Mouse (Mus musculus): ENCODE results near the gene Alox5. TPM values are rescaled to one million over a fixed set of nuclear protein-coding genes. Genes with fewer than 3 reads are reported as not detected.

Alox5 gene
- polyA plus RNA-seq, 1 experiment = 17.9 TPM

DNA sequence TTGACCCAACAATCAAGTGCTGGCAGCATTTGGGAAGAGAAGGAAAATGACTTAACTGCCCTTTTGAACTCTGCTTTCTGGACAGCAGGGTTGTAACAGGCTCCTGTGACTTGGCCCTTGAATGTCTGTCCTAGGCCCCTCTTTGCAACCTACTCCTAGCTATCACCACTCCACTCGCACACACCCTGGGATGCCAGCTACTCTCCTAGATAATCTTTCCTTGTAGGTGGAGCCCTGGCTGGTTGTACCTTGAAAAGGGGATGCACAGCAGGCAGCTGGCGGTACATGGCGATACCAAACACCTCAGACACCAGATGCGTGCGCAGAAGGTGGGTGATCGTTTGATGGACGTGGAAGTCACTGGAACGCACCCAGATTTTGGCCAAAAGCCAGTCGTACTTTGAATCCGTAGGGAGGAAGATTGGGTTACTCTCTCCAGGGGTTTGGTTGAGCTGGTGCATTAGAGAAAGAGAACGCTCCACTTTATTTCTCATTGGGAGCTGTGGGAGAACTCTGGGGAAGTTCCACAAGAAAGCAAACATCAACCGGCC is 45.8 kb downstream of the Alox5 start:
- 91% methylated on average over 12 of the region's 12 CpGs for WGBS
- TF ChIP-seq POLR2A (IDR thresholded peaks at IDR 0.05; ENCODE audit: borderline replicate concordance, control insufficient read depth, low read depth, low read length) = no peak
- TF ChIP-seq CTCF (IDR thresholded peaks at IDR 0.05; ENCODE audit: control insufficient read depth, insufficient read depth, low read length) = no peak
- Histone ChIP-seq H3K4me1 (ENCODE audit: control insufficient read depth, insufficient read depth, low read length) (peaks cover 6% of the 10 kb centered on the region; the same call in 1 of the 2 replicates), H3K27ac (ENCODE audit: control insufficient read depth, insufficient read depth, low read depth, low read length, poor library complexity) (no peak overlapping the region), H3K4me3 (replicated peaks; ENCODE audit: control insufficient read depth, low read depth, low read length) (no peak overlapping the region)

DNA sequence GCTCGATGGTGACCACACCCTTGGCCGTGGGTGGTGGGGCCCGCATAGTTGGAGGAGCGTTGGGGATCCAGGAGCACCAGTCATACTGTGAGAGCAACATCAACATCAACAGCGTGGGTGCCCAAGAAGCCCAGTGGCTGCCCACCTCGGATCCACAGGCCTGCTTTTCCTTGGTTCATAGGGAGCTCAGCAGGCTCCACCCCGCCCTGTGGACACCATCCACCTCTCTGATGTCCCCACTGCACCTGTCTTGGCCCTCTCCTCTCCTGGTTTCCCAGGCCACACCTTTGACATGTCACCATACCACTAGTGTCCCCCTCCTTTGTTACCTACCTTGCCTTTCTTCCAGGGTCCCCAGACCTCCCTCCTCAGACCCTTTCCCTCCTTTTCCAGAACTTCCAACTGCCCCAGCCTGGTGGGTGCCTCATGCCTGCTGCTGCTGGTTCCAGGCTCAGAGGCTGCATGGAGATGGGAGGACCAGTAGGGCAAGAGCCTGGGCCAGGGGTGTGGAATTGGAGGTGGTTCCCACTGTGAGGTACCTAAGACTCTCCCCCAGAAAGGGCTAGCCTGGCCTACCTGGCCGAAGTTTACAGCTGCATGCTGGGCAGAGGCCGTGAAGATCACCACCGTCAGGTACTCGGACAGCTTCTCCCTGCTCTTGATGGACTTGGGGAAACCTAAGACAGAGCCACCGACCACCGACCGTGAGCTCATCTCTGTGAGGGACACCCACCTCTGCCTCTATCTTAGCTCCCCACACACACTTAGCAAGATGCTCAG is 48.2 kb downstream of the Alox5 start:
- no peak for TF ChIP-seq POLR2A (IDR thresholded peaks at IDR 0.05; ENCODE audit: borderline replicate concordance, control insufficient read depth, low read depth, low read length)
- no peak for TF ChIP-seq CTCF (IDR thresholded peaks at IDR 0.05; ENCODE audit: control insufficient read depth, insufficient read depth, low read length)
- H3K4me1 ChIP-seq (ENCODE audit: control insufficient read depth, insufficient read depth, low read length) = peaks cover 3% of the 10 kb centered on the region; the same call in 1 of the 2 replicates
- H3K4me3 ChIP-seq (replicated peaks; ENCODE audit: control insufficient read depth, low read depth, low read length) = no peak overlapping the region
- H3K27ac ChIP-seq (ENCODE audit: control insufficient read depth, insufficient read depth, low read depth, low read length, poor library complexity) = no peak overlapping the region
- WGBS = 88% methylated on average over 14 of the region's 14 CpGs

DNA sequence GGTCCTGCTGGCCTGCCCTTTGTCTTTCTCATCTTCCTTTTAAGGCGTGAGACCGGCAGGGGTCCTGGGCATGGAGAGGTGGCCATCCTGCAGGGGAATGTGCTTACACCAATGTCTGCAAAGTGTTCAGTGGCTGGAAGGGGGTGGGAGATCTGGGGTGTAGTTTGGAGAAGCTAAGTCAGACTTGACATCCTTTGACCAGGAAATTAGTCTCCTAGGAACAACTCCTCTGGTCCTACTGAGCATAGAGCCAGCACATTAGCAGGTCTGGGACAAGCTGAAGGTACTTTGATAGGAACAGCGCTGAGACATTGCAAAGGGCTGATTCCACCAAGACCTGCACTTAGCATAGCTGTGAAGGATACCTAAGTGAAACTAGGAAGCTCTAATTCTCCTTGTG is 49.3 kb downstream of the Alox5 start:
- Histone ChIP-seq H3K4me3 (replicated peaks; ENCODE audit: control insufficient read depth, low read depth, low read length) (no peak overlapping the region), H3K27ac (ENCODE audit: control insufficient read depth, insufficient read depth, low read depth, low read length, poor library complexity) (no peak overlapping the region), H3K4me1 (ENCODE audit: control insufficient read depth, insufficient read depth, low read length) (no peaks in the 10 kb centered on the region; the same call in 1 of the 2 replicates)
- TF ChIP-seq CTCF (IDR thresholded peaks at IDR 0.05; ENCODE audit: control insufficient read depth, insufficient read depth, low read length) (no peak), POLR2A (IDR thresholded peaks at IDR 0.05; ENCODE audit: borderline replicate concordance, control insufficient read depth, low read depth, low read length) (no peak)
- 96% methylated on average over 3 of the region's 3 CpGs for WGBS

DNA sequence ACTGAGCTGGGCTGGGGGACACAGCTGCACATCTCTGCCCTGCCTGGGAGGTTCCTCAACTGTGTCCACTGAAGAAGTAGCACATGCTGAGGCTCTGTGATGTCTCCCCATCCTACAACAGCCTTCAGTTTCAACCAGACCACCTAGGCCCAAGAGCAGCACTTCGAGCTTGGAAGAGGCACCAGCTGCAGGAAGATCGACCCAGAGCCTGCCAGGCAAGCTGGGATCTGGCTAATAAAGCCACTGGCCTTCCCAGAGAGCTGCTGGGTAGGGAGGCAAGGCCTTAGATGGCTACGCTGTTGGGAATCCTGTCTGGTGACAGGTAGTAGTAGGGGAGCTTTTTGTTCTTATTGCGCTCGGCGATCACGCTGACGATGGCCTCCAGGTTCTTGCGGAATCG is 50.5 kb downstream of the Alox5 start:
- no peak for TF ChIP-seq CTCF (IDR thresholded peaks at IDR 0.05; ENCODE audit: control insufficient read depth, insufficient read depth, low read length)
- 0 out of 2 replicates have a peak, but pooled peaks have one; percentile 9 for TF ChIP-seq POLR2A (IDR thresholded peaks at IDR 0.05; ENCODE audit: borderline replicate concordance, control insufficient read depth, low read depth, low read length)
- H3K4me3 ChIP-seq (replicated peaks; ENCODE audit: control insufficient read depth, low read depth, low read length) = no peak overlapping the region

GRCm38 (mm10) chr6:116407956-116408657 is 52.9 kb downstream of the Alox5 start:
- WGBS = 81% methylated on average over 6 of the region's 6 CpGs
- Histone ChIP-seq H3K4me1 (ENCODE audit: control insufficient read depth, insufficient read depth, low read length) (no peaks in the 10 kb centered on the region; the same call in 1 of the 2 replicates), H3K27ac (ENCODE audit: control insufficient read depth, insufficient read depth, low read depth, low read length, poor library complexity) (no peak overlapping the region), H3K4me3 (replicated peaks; ENCODE audit: control insufficient read depth, low read depth, low read length) (no peak overlapping the region)
- TF ChIP-seq CTCF (IDR thresholded peaks at IDR 0.05; ENCODE audit: control insufficient read depth, insufficient read depth, low read length) = no peak
- no peak for TF ChIP-seq POLR2A (IDR thresholded peaks at IDR 0.05; ENCODE audit: borderline replicate concordance, control insufficient read depth, low read depth, low read length)

More for the DNA sequence above, 50.5 kb downstream of the Alox5 start:
- Histone ChIP-seq H3K27ac (ENCODE audit: control insufficient read depth, insufficient read depth, low read depth, low read length, poor library complexity) (no peak overlapping the region), H3K4me1 (ENCODE audit: control insufficient read depth, insufficient read depth, low read length) (no peaks in the 10 kb centered on the region; the same call in 1 of the 2 replicates)
- 97% methylated on average over 10 of the region's 10 CpGs for WGBS

DNA sequence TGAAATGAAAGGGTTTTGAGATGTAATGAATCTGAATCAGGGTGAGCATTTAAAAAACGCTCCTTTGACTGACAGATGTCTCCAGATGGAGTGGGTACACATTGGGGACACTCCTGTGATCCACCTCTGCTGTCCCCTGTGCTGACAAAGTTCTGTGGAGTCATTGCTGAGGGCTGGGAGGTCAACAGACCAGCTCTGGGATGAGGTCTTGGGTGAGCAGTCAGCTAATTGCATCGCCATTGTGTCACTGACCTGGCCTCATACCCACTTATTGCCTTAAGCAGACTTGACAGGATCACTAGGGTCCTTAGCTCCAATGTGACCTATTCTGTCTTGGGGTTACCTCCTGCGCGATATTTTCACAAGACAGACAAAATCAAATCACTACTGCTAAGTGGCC is 53.8 kb downstream of the Alox5 start:
- Histone ChIP-seq H3K4me3 (replicated peaks; ENCODE audit: control insufficient read depth, low read depth, low read length) (no peak overlapping the region), H3K4me1 (ENCODE audit: control insufficient read depth, insufficient read depth, low read length) (no peaks in the 10 kb centered on the region; the same call in 1 of the 2 replicates), H3K27ac (ENCODE audit: control insufficient read depth, insufficient read depth, low read depth, low read length, poor library complexity) (no peak overlapping the region)
- TF ChIP-seq CTCF (IDR thresholded peaks at IDR 0.05; ENCODE audit: control insufficient read depth, insufficient read depth, low read length) = no peak
- TF ChIP-seq POLR2A (IDR thresholded peaks at IDR 0.05; ENCODE audit: borderline replicate concordance, control insufficient read depth, low read depth, low read length) = no peak
- 91% methylated on average over 4 of the region's 4 CpGs for WGBS

- Histone ChIP-seq H3K4me1 (ENCODE audit: control insufficient read depth, insufficient read depth, low read length) (no peaks in the 10 kb centered on the region; the same call in 1 of the 2 replicates), H3K4me3 (replicated peaks; ENCODE audit: control insufficient read depth, low read depth, low read length) (no peak overlapping the region), H3K27ac (ENCODE audit: control insufficient read depth, insufficient read depth, low read depth, low read length, poor library complexity) (no peak overlapping the region)
- no peak for TF ChIP-seq CTCF (IDR thresholded peaks at IDR 0.05; ENCODE audit: control insufficient read depth, insufficient read depth, low read length)
- no peak for TF ChIP-seq POLR2A (IDR thresholded peaks at IDR 0.05; ENCODE audit: borderline replicate concordance, control insufficient read depth, low read depth, low read length)
- WGBS = 83% methylated on average over 5 of the region's 5 CpGs
Observed at GRCm38 (mm10) chr6:116406680-116407079, 54.3 kb downstream of the Alox5 start.

- H3K4me1 ChIP-seq (ENCODE audit: control insufficient read depth, insufficient read depth, low read length) = no peaks in the 10 kb centered on the region; the same call in 1 of the 2 replicates
- no peak overlapping the region for H3K27ac ChIP-seq (ENCODE audit: control insufficient read depth, insufficient read depth, low read depth, low read length, poor library complexity)
- no peak overlapping the region for H3K4me3 ChIP-seq (replicated peaks; ENCODE audit: control insufficient read depth, low read depth, low read length)
- TF ChIP-seq POLR2A (IDR thresholded peaks at IDR 0.05; ENCODE audit: borderline replicate concordance, control insufficient read depth, low read depth, low read length) = no peak
- no peak for TF ChIP-seq CTCF (IDR thresholded peaks at IDR 0.05; ENCODE audit: control insufficient read depth, insufficient read depth, low read length)
- 62% methylated on average over 2 of the region's 2 CpGs for WGBS
Observed at GRCm38 (mm10) chr6:116406152-116406551, 54.8 kb downstream of the Alox5 start.
